Mouse (Mus musculus) left cerebral cortex, postnatal 25 days (tissue): Measurements from ENCODE around the gene Vmn1r100. TPM values are rescaled to one million over a fixed set of nuclear protein-coding genes. Genes with fewer than 3 reads are reported as not detected.
"Not testable (repeated sequence)": the region's sequence is repeated elsewhere in the genome, so short reads cannot be mapped to it uniquely, and the experiment has no call there.

Experiments
- DNase-seq, 2 experiments: peaks; one replicate each; pipeline ENCODE4 v3.0.0; 2022; ENCODE audit warnings: low spot score in 2 of 2, mixed read lengths in 1 of 2
- intact Hi-C: fragments of 180-260 bp; cut with DNase I; formaldehyde crosslinking; loops from one replicate; pipeline ENCODE4 v1.15.1; 2025
- total RNA-seq, 2 experiments: library from RNA; stranded (reverse); gene quantifications; 2 replicates each; pipeline ENCODE4 v1.2.3; 2021

The Vmn1r100 gene
- not detected for total RNA-seq

- DNase-seq, intact Hi-C loops: not testable (repeated sequence)
Observed at GRCm38 (mm10) chr7:20417642-20418041, at the start of gene Vmn1r100. TSS of gene Vmn1r100 (plus strand) at chr7:20417942.

- DNase-seq, intact Hi-C loops: not testable (repeated sequence)
Observed at GRCm38 (mm10) chr7:20375310-20375709, 42.4 kb upstream of the Vmn1r100 start, which contains the start of gene Gm5728. TSS of gene Gm5728 (minus strand) at chr7:20375410.

- intact Hi-C loops, DNase-seq: not testable (repeated sequence)
Observed at GRCm38 (mm10) chr7:20442493-20442892, 24.8 kb downstream of the Vmn1r100 start, which contains the start of gene Vmn1r101. TSS of gene Vmn1r101 (minus strand) at chr7:20442593.

Other genes starting within 250 kb of the Vmn1r100 start
- gene Vmn1r94, start 249.6 kb upstream of the Vmn1r100 start, total RNA-seq = not detected
- not detected for gene Vmn1r95, start 224.2 kb upstream of the Vmn1r100 start, total RNA-seq
- not detected for gene Gm6164, start 212.3 kb upstream of the Vmn1r100 start, total RNA-seq
- not detected for gene Gm4498, start 184.1 kb upstream of the Vmn1r100 start, total RNA-seq
- not detected for gene Gm5890, start 155.1 kb upstream of the Vmn1r100 start, total RNA-seq
- gene Gm4133, start 83.9 kb upstream of the Vmn1r100 start, total RNA-seq = not detected
- not detected for gene Gm5728, start 42.5 kb upstream of the Vmn1r100 start, total RNA-seq
- not detected for gene Vmn1r101, start 24.7 kb downstream of the Vmn1r100 start, total RNA-seq
- not detected for gene Gm10670, start 57.0 kb downstream of the Vmn1r100 start, total RNA-seq
- not detected for gene Vmn1r103, start 92.6 kb downstream of the Vmn1r100 start, total RNA-seq
- gene Vmn1r104, start 115.9 kb downstream of the Vmn1r100 start, total RNA-seq = not detected
- not detected for gene Gm5726, start 127.8 kb downstream of the Vmn1r100 start, total RNA-seq
- not detected for gene Gm4141, start 158.3 kb downstream of the Vmn1r100 start, total RNA-seq
- gene Gm4513, start 181.1 kb downstream of the Vmn1r100 start, total RNA-seq = not detected